In genomic region chr3:133052068-133052467, GRCm38 (mm10) we compare ENCODE assay signal across 21 mouse cellular contexts. TPM values are rescaled to one million over a fixed set of nuclear protein-coding genes. Genes with fewer than 3 reads are reported as not detected.
DNase-seq lines count a peak whose midpoint lies in the region; ATAC-seq and TF ChIP-seq lines count a peak whose summit lies in the region.
"Had no signal": no experiment of that assay in that cellular context is flagged by ENCODE, and none has a peak within 500 bp of the region (broad histone marks: within the 10 kb centered on the region; RNA-seq: fewer than 3 reads in every experiment).

No protein-coding gene starts in this region.

- H3K4me3 ChIP-seq in lung, embryonic 15.5 days, result no peak overlapping the region
- no peak overlapping the region for H3K4me3 ChIP-seq in midbrain, embryonic 12.5 days
- no peak overlapping the region for H3K4me3 ChIP-seq in midbrain, embryonic 15.5 days
- no peak overlapping the region for H3K4me3 ChIP-seq in forebrain, embryonic 15.5 days
- H3K4me3 ChIP-seq: embryonic facial prominence, embryonic 10.5 days; heart, embryonic 13.5 days; hindbrain, embryonic 15.5 days had no signal

- WGBS in lung, embryonic 15.5 days, result 53% methylated on average over 2 of the region's 2 CpGs
- WGBS in midbrain, embryonic 12.5 days, result 85% methylated on average over 2 of the region's 2 CpGs
- WGBS in midbrain, embryonic 15.5 days, result 65% methylated on average over 2 of the region's 2 CpGs
- WGBS in forebrain, embryonic 15.5 days, result 8% methylated on average over 2 of the region's 2 CpGs

- no peaks in the 10 kb centered on the region for H3K4me1 ChIP-seq in lung, embryonic 15.5 days
- no peaks in the 10 kb centered on the region for H3K4me1 ChIP-seq in midbrain, embryonic 12.5 days
- no peaks in the 10 kb centered on the region for H3K4me1 ChIP-seq in midbrain, embryonic 15.5 days
- H3K4me1 ChIP-seq in forebrain, embryonic 15.5 days, result no peaks in the 10 kb centered on the region
- H3K4me1 ChIP-seq: embryonic facial prominence, embryonic 10.5 days; heart, embryonic 13.5 days; hindbrain, embryonic 15.5 days had no signal

- H3K27me3 ChIP-seq in lung, embryonic 15.5 days, result no peaks in the 10 kb centered on the region
- no peaks in the 10 kb centered on the region for H3K27me3 ChIP-seq in midbrain, embryonic 12.5 days
- no peaks in the 10 kb centered on the region for H3K27me3 ChIP-seq in midbrain, embryonic 15.5 days (replicated peaks)
- no peaks in the 10 kb centered on the region for H3K27me3 ChIP-seq in forebrain, embryonic 15.5 days
- H3K27me3 ChIP-seq: heart, embryonic 13.5 days; hindbrain, embryonic 15.5 days had no signal

- no peak overlapping the region for H3K27ac ChIP-seq in lung, embryonic 15.5 days
- no peak overlapping the region for H3K27ac ChIP-seq in midbrain, embryonic 12.5 days (replicated peaks)
- no peak overlapping the region for H3K27ac ChIP-seq in midbrain, embryonic 15.5 days
- H3K27ac ChIP-seq in forebrain, embryonic 15.5 days (replicated peaks), result no peak overlapping the region
- H3K27ac ChIP-seq: embryonic facial prominence, embryonic 10.5 days; heart, embryonic 13.5 days; hindbrain, embryonic 15.5 days had no signal

- H3K36me3 ChIP-seq in lung, embryonic 15.5 days, result peaks cover 6% of the 10 kb centered on the region; the same call in 1 of the 2 replicates
- peaks cover 13% of the 10 kb centered on the region; the same call in 1 of the 2 replicates for H3K36me3 ChIP-seq in midbrain, embryonic 12.5 days
- no peaks in the 10 kb centered on the region for H3K36me3 ChIP-seq in midbrain, embryonic 15.5 days (replicated peaks)
- no peaks in the 10 kb centered on the region for H3K36me3 ChIP-seq in forebrain, embryonic 15.5 days
- H3K36me3 ChIP-seq: hindbrain, embryonic 15.5 days had no signal

- no peak overlapping the region for H3K4me2 ChIP-seq in lung, embryonic 15.5 days
- H3K4me2 ChIP-seq in midbrain, embryonic 12.5 days (replicated peaks), result no peak overlapping the region
- no peak overlapping the region for H3K4me2 ChIP-seq in midbrain, embryonic 15.5 days
- no peak overlapping the region for H3K4me2 ChIP-seq in forebrain, embryonic 15.5 days (replicated peaks)
- H3K4me2 ChIP-seq: heart, embryonic 13.5 days; hindbrain, embryonic 15.5 days had no signal

- no peak for TF ChIP-seq POLR2A in brain, embryonic 14.5 days (IDR thresholded peaks at IDR 0.05; ENCODE audit: borderline replicate concordance, extremely low read depth, insufficient read depth, insufficient read length, poor library complexity, severe bottlenecking)

- no peak for DNase-seq in lung, postnatal 4 days
- peak; percentile 84 for DNase-seq in brain, embryonic 14.5 days (ENCODE audit: low read depth)
- DNase-seq in layer of hippocampus, postnatal 10 days (ENCODE audit: low spot score in 2 of 2), result no peak
- DNase-seq in thymus, postnatal 36 days, result no peak
- DNase-seq: adrenal gland, postnatal 14 days; B cell, adult 2 months; cerebellum, adult 2 months; cerebellum, postnatal 10 days; gastrocnemius, postnatal 36 days; heart, adult 11 months; heart, postnatal 36 days had no signal

- H3K9me3 ChIP-seq in lung, embryonic 15.5 days, result no peaks in the 10 kb centered on the region
- no peaks in the 10 kb centered on the region for H3K9me3 ChIP-seq in midbrain, embryonic 12.5 days
- H3K9me3 ChIP-seq in midbrain, embryonic 15.5 days, result no peaks in the 10 kb centered on the region
- no peaks in the 10 kb centered on the region for H3K9me3 ChIP-seq in forebrain, embryonic 15.5 days
- H3K9me3 ChIP-seq: embryonic facial prominence, embryonic 10.5 days; G1E; heart, embryonic 13.5 days; hindbrain, embryonic 15.5 days had no signal

- ATAC-seq in lung, embryonic 15.5 days (ENCODE audit: borderline replicate concordance, extremely low read depth, low FRiP score, low TSS enrichment), result peak; percentile 75; the same call in 1 of the 2 replicates
- peak; percentile 47; the same call in 1 of the 2 replicates for ATAC-seq in midbrain, embryonic 12.5 days (ENCODE audit: low FRiP score, low read depth)
- no peak for ATAC-seq in midbrain, embryonic 15.5 days (replicated peaks)
- ATAC-seq in forebrain, embryonic 15.5 days (replicated peaks), result peak; percentile 63
- ATAC-seq: activated CD4-positive, CD25-positive, alpha-beta regulatory T cell, adult 4 months; CD4-positive, CD25-positive, alpha-beta regulatory T cell, adult 4 months had no signal

- H3K9ac ChIP-seq in lung, embryonic 15.5 days, result no peak overlapping the region
- H3K9ac ChIP-seq in midbrain, embryonic 12.5 days (replicated peaks), result no peak overlapping the region
- no peak overlapping the region for H3K9ac ChIP-seq in midbrain, embryonic 15.5 days
- no peak overlapping the region for H3K9ac ChIP-seq in forebrain, embryonic 15.5 days (replicated peaks)
- H3K9ac ChIP-seq: heart, embryonic 13.5 days; hindbrain, embryonic 15.5 days had no signal

- TF ChIP-seq CTCF in brain, embryonic 14.5 days (IDR thresholded peaks at IDR 0.05; ENCODE audit: borderline replicate concordance, extremely low read depth, insufficient read depth, insufficient read length), result no peak

RNA-seq across cellular contexts. Expression of gene Ints12, which starts 39.6 kb away (rescaled TPM):
- polyA plus RNA-seq in lung, embryonic 15.5 days (2015; fragmentation: Nextera tagmentation; extraction: Ambion mirVana), result 20.4 and 21.8 TPM in 2 replicates
- 27.6 and 27.7 TPM in 2 replicates for polyA plus RNA-seq in midbrain, embryonic 12.5 days (2016; fragmentation: Nextera tagmentation; extraction: Ambion mirVana)
- 19.0 and 19.7 TPM in 2 replicates for polyA plus RNA-seq in midbrain, embryonic 15.5 days (2015; fragmentation: Nextera tagmentation; extraction: Ambion mirVana)
- polyA plus RNA-seq in brain, embryonic 14.5 days (2012; rRNA removed), result 15.1 and 16.2 TPM in 2 replicates
- 19.2 and 19.5 TPM in 2 replicates for polyA plus RNA-seq in forebrain, embryonic 15.5 days (2015; fragmentation: Nextera tagmentation; extraction: Ambion mirVana)
- total RNA-seq in layer of hippocampus, postnatal 10 days (2021), result 10 to 100 TPM; 10.1 to 11.1 TPM

RNA-seq across cellular contexts. Expression of gene Gstcd, which starts 39.8 kb away (rescaled TPM):
- polyA plus RNA-seq in lung, embryonic 15.5 days (2015; fragmentation: Nextera tagmentation; extraction: Ambion mirVana), result 7.4 and 8.2 TPM in 2 replicates
- polyA plus RNA-seq in midbrain, embryonic 12.5 days (2016; fragmentation: Nextera tagmentation; extraction: Ambion mirVana), result 8.5 and 9.4 TPM in 2 replicates
- polyA plus RNA-seq in midbrain, embryonic 15.5 days (2015; fragmentation: Nextera tagmentation; extraction: Ambion mirVana), result 4.2 and 4.3 TPM in 2 replicates
- 10.6 and 11.3 TPM in 2 replicates for polyA plus RNA-seq in brain, embryonic 14.5 days (2012; rRNA removed)
- polyA plus RNA-seq in forebrain, embryonic 15.5 days (2015; fragmentation: Nextera tagmentation; extraction: Ambion mirVana), result 4.4 and 4.6 TPM in 2 replicates
- 10 to 100 TPM in 1 of 2 experiments, 1 to 10 TPM in 1; 8.7 to 11.0 TPM for total RNA-seq in layer of hippocampus, postnatal 10 days (2021)
